Mouse (Mus musculus) liver, postnatal 0 days (tissue): Measurements from ENCODE around the gene March1.

Experiments used
- CTCF ChIP-seq: sonication (generic); IDR thresholded peaks from 2 replicates; pipeline ENCODE4 v1.5.1; 2016; ENCODE audit warnings: antibody characterized with exemption, low read depth
- EP300 ChIP-seq: IDR thresholded peaks from 2 replicates; pipeline ENCODE4 v1.6.1; 2016; ENCODE audit warnings: antibody characterized with exemption, low read depth, mild to moderate bottlenecking

DNA sequence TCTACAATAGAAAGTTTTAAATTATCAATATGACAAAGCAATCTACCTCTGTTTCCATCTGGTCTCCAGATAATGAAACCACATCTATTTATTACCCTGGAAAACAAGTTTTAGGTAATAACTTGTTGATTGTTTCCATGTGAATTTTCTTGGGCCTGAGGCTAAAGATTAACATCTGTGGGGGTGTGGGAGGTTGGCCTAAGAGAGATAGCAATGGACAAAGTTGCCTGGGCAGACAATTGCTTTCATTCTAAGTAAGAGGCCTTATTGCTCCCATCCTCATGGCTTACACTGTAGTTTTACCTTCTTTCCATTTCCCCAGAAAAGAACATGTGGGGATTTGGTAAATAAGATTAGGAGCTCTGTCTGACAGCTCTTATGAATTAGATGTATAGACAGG lies 125.4 kb downstream of the March1 start:
- TF ChIP-seq CTCF = no peak
- no peak for TF ChIP-seq EP300
